Mouse (Mus musculus) monocyte, adult 5-6 weeks (primary cell): ENCODE measurements around the gene Wdfy3. TPM values are rescaled to one million over a fixed set of nuclear protein-coding genes. Genes with fewer than 3 reads are reported as not detected.

Source experiments
- ATAC-seq: fragments of 153-309, 156-312 bp; replicated peaks from 2 replicates; pipeline ENCODE4 v1.8.0; 2017; ENCODE audit warnings: mild to moderate bottlenecking; ENCODE audit not compliant: low TSS enrichment, insufficient number of reproducible peaks, severe bottlenecking, poor library complexity, low FRiP score
- total RNA-seq: library from RNA; stranded (forward); fragments of 200-1000, 200-491, 200-594 nt; gene quantifications from 3 replicates; pipeline ENCODE4 v1.2.3, GENCODE M21; 2017

Gene Wdfy3
- total RNA-seq, 1 experiment from 2014 or later = 15.0 TPM

GRCm38 (mm10) chr5:101967832-101968152 lies 101.9 kb downstream of the Wdfy3 start:
- ATAC-seq = 0 out of 2 replicates have a peak, but pooled peaks have one; percentile 29

- ATAC-seq = no peak
These were observed 106.9 kb downstream of the Wdfy3 start for GRCm38 (mm10) chr5:101962824-101963223.

- no peak for ATAC-seq
These were observed 110.4 kb downstream of the Wdfy3 start for GRCm38 (mm10) chr5:101959369-101959768.

GRCm38 (mm10) chr5:101958941-101959340 lies 110.8 kb downstream of the Wdfy3 start:
- no peak for ATAC-seq

- ATAC-seq = no peak
These were observed 112.3 kb downstream of the Wdfy3 start for GRCm38 (mm10) chr5:101957419-101957818.

- ATAC-seq = no peak
These were observed 115.1 kb downstream of the Wdfy3 start for GRCm38 (mm10) chr5:101954393-101955340.

GRCm38 (mm10) chr5:101951918-101952317 lies 117.8 kb downstream of the Wdfy3 start:
- ATAC-seq = no peak

- ATAC-seq = no peak
These were observed 120.4 kb downstream of the Wdfy3 start for GRCm38 (mm10) chr5:101949323-101949722.

- ATAC-seq = no peak
These were observed 121.1 kb downstream of the Wdfy3 start for GRCm38 (mm10) chr5:101948641-101949040.

- no peak for ATAC-seq
These were observed 124.0 kb downstream of the Wdfy3 start for GRCm38 (mm10) chr5:101945731-101946130.

GRCm38 (mm10) chr5:101937909-101938596 lies 131.7 kb downstream of the Wdfy3 start:
- ATAC-seq = no peak

- ATAC-seq = no peak
These were observed 132.4 kb downstream of the Wdfy3 start for GRCm38 (mm10) chr5:101937362-101937761.

- no peak for ATAC-seq
These were observed 133.8 kb downstream of the Wdfy3 start for GRCm38 (mm10) chr5:101935893-101936292.

- ATAC-seq = no peak
These were observed 135.1 kb downstream of the Wdfy3 start for GRCm38 (mm10) chr5:101934629-101935028.

GRCm38 (mm10) chr5:101932971-101933810 lies 136.5 kb downstream of the Wdfy3 start:
- no peak for ATAC-seq

- no peak for ATAC-seq
These were observed 137.7 kb downstream of the Wdfy3 start for GRCm38 (mm10) chr5:101931997-101932396.

- no peak for ATAC-seq
These were observed 143.4 kb downstream of the Wdfy3 start for GRCm38 (mm10) chr5:101926311-101926710.

GRCm38 (mm10) chr5:101923710-101924109 lies 146.0 kb downstream of the Wdfy3 start:
- ATAC-seq = no peak

GRCm38 (mm10) chr5:101919559-101919958 lies 150.2 kb downstream of the Wdfy3 start:
- no peak for ATAC-seq
